Mouse (Mus musculus) G1E (cell line): ENCODE measurements at regions not wholly inside any gene's neighbourhood (a gene's known extent, or its start where the extent isn't known, plus 50 kb on each side); places are given as distances from the start of the nearest gene placed in this dataset.

ENCODE experiments used
- CTCF ChIP-seq: IDR thresholded peaks from 2 replicates; pipeline ENCODE4 v1.5.1; 2012; ENCODE audit warnings: low read depth, low read length, inconsistent platforms, mixed read lengths
- GATA1 ChIP-seq: IDR thresholded peaks from 2 replicates; pipeline ENCODE4 v1.6.1; 2012; ENCODE audit warnings: borderline replicate concordance, low read length, inconsistent platforms, mixed read lengths
- POLR2AphosphoS5 ChIP-seq: IDR thresholded peaks from 2 replicates; pipeline ENCODE4 v1.6.1; 2012; ENCODE audit warnings: low read depth, low read length, inconsistent platforms; ENCODE audit not compliant: insufficient replicate concordance
- TAL1 ChIP-seq: conservative IDR thresholded peaks from 2 replicates; pipeline ENCODE4 v1.6.1; 2012; ENCODE audit warnings: low read depth, low read length, inconsistent platforms, mixed read lengths

DNA sequence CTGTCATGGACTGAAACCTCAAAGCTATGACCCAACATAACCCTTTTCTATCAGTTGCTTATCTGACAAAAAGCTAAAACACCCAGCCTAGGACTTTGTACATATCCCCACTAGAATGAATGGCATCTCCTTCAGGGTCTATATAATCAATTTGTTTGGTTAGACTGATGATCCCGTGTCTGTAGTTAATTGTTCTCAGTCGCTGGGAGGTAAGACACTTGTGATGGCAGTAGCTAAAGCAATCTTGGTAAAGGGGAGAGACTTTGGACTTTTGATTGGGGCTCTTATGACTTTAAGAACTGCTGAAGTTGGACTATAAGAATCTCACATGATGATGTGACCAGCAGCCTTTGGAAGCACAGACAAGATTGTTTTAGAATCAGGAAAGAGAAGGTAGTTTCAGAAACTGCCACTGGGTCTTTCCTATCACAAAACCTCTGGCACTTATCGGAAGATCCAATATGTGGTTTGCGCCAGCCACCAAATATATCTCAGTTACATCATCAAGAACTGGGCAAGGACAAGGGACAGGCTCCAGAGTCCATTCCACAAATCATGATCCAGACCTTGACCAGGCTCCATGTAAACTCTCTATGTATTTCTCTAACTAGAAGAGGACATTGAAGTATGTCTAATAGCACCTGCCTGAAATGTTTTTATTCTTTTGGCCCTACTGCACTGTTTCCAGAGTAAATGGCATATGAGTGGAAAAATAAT, 183.1 kb downstream of the Sp3 start:
- TF ChIP-seq CTCF (no peak), POLR2AphosphoS5 (no peak), TAL1 (no peak), GATA1 (no peak)
